Mouse (Mus musculus): ENCODE results near the gene Ripply2.

DNA sequence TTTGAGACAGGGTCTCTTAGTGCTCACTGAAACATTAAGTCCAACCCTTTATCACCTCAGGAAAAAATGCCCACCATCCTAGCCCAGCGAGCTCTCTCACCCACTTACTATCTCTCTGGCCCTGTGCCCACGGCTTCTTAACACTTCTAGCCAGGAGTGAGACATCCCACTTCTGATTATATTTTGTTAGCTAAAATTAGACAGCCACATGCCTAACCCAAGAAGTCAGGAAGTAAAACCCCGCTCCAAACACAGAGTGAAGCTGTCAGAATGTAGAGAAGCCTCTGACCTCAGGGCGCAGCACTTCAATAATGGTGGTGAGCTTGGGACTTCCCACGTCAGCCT, 9.9 kb upstream of the Ripply2 start:
- no peak for TF ChIP-seq TCF12 (IDR thresholded peaks at IDR 0.05; ENCODE audit: insufficient read depth, poor library complexity, severe bottlenecking)
- no peak for TF ChIP-seq POLR2A (IDR thresholded peaks at IDR 0.05; ENCODE audit: insufficient read length, low read depth)

All from myocyte (in vitro differentiated cells).